Mouse (Mus musculus) layer of hippocampus, adult 8-10 months (tissue): ENCODE results near the gene Cisd3. TPM values are rescaled to one million over a fixed set of nuclear protein-coding genes. Genes with fewer than 3 reads are reported as not detected.
A peak's percentile ranks its signal among the peaks of the same experiment; 100 is the strongest.
"Not testable (repeated sequence)": the region's sequence is repeated elsewhere in the genome, so short reads cannot be mapped to it uniquely, and the experiment has no call there.

ENCODE experiments used
- DNase-seq, 2 experiments: peaks; one replicate each; pipeline ENCODE4 v3.0.0; 2022; ENCODE audit warnings: low spot score in 2 of 2
- total RNA-seq, 4 experiments: library from RNA; stranded (reverse); gene quantifications; 2 replicates each; pipeline ENCODE4 v1.2.4; 2022

Gene Cisd3
- total RNA-seq, result 10 to 100 TPM; 45.2 to 60.0 (median 56.7) TPM

- peak; percentile 79 to 82 for DNase-seq
These were observed at the start of gene Cisd3 for GRCm38 (mm10) chr11:97685613-97686321. Gene Cisd3, plus strand, starts transcription at chr11:97685826.

- DNase-seq, result peak; percentile 53 to 63
These were observed 44.0 kb upstream of the Cisd3 start for GRCm38 (mm10) chr11:97641668-97642067.

- DNase-seq, result no peak
These were observed 42.9 kb upstream of the Cisd3 start for GRCm38 (mm10) chr11:97642746-97643145.

- DNase-seq, result no peak
These were observed 42.1 kb upstream of the Cisd3 start for GRCm38 (mm10) chr11:97643380-97644055.

GRCm38 (mm10) chr11:97644834-97645233 lies 40.8 kb upstream of the Cisd3 start:
- peak in 1 of 2 experiments; percentile 59 for DNase-seq

- DNase-seq, result not testable (repeated sequence)
These were observed 37.1 kb upstream of the Cisd3 start for GRCm38 (mm10) chr11:97648541-97648940.

GRCm38 (mm10) chr11:97650341-97650740 lies 35.3 kb upstream of the Cisd3 start:
- no peak for DNase-seq

GRCm38 (mm10) chr11:97653376-97653775 lies 32.2 kb upstream of the Cisd3 start:
- DNase-seq, result not testable (repeated sequence)

- DNase-seq, result no peak
These were observed 31.4 kb upstream of the Cisd3 start for GRCm38 (mm10) chr11:97654210-97654609.

GRCm38 (mm10) chr11:97656269-97656971 lies 29.2 kb upstream of the Cisd3 start:
- no peak for DNase-seq

GRCm38 (mm10) chr11:97657184-97657945 lies 28.3 kb upstream of the Cisd3 start:
- DNase-seq, result no peak

GRCm38 (mm10) chr11:97657967-97658366 lies 27.7 kb upstream of the Cisd3 start:
- DNase-seq, result not testable (repeated sequence)

GRCm38 (mm10) chr11:97658751-97659266 lies 26.8 kb upstream of the Cisd3 start:
- DNase-seq, result no peak

GRCm38 (mm10) chr11:97659267-97659989 lies 26.2 kb upstream of the Cisd3 start:
- DNase-seq, result no peak

GRCm38 (mm10) chr11:97659990-97660714 lies 25.5 kb upstream of the Cisd3 start:
- peak in 1 of 2 experiments; percentile 70 for DNase-seq

GRCm38 (mm10) chr11:97660734-97661647 lies 24.6 kb upstream of the Cisd3 start:
- DNase-seq, result no peak

GRCm38 (mm10) chr11:97661648-97662133 lies 23.9 kb upstream of the Cisd3 start:
- no peak for DNase-seq

GRCm38 (mm10) chr11:97662207-97662892 lies 23.3 kb upstream of the Cisd3 start:
- no peak for DNase-seq
